Mouse (Mus musculus) forebrain, embryonic 14.5 days (tissue): ENCODE data around the gene Gramd1a. TPM values are rescaled to one million over a fixed set of nuclear protein-coding genes. Genes with fewer than 3 reads are reported as not detected.

Experiments used
- ATAC-seq: fragments of 200-750 bp; cut with Nextera tagmentation; 2 replicates; pipeline ENCODE4 v1.8.0; 2017; ENCODE audit warnings: mild to moderate bottlenecking, moderate library complexity
- DNase-seq: peaks from one replicate; pipeline ENCODE4 v3.0.0-alpha.2; 2015; ENCODE audit warnings: low spot score
- H3K27ac ChIP-seq: fragments of 300-500 bp; sonication (generic); 2 replicates; pipeline ENCODE4 v1.5.1; 2014; ENCODE audit warnings: low read depth, mild to moderate bottlenecking, control low read depth, low read length, moderate library complexity
- H3K27me3 ChIP-seq: fragments of 300-500 bp; sonication (generic); replicated peaks from 2 replicates; pipeline ENCODE4 v1.6.1; 2014; ENCODE audit warnings: low read length, control low read depth, mixed read lengths; ENCODE audit not compliant: control insufficient read depth, insufficient read depth
- H3K36me3 ChIP-seq: fragments of 300-500 bp; sonication (generic); 2 replicates; pipeline ENCODE4 v1.6.1; 2014; ENCODE audit warnings: low read length, control low read depth; ENCODE audit not compliant: control insufficient read depth, insufficient read depth
- H3K4me1 ChIP-seq: fragments of 300-500 bp; sonication (generic); 2 replicates; pipeline ENCODE4 v1.6.1; 2014; ENCODE audit warnings: antibody characterized with exemption, low read length, control low read depth; ENCODE audit not compliant: control insufficient read depth, insufficient read depth
- H3K4me2 ChIP-seq: fragments of 300-500 bp; sonication (generic); 2 replicates; pipeline ENCODE4 v1.6.1; 2014; ENCODE audit warnings: mild to moderate bottlenecking, control low read depth, low read length
- H3K4me3 ChIP-seq: fragments of 300-500 bp; sonication (generic); 2 replicates; pipeline ENCODE4 v1.5.1; 2014; ENCODE audit warnings: low read depth, low read length, control low read depth
- H3K9ac ChIP-seq: fragments of 300-500 bp; sonication (generic); 2 replicates; pipeline ENCODE4 v1.6.1; 2014; ENCODE audit warnings: mild to moderate bottlenecking, low read length, control low read depth, moderate library complexity
- H3K9me3 ChIP-seq: fragments of 300-500 bp; sonication (generic); replicated peaks from 2 replicates; pipeline ENCODE4 v1.6.1; 2016; ENCODE audit warnings: low read length, control low read depth, mixed read lengths; ENCODE audit not compliant: control insufficient read depth
- WGBS: fragments of 180-500 bp; shearing (Covaris S2); extraction: QIAGEN DNeasy Blood & Tissue Kit; methylation state at CpG from one replicate; pipeline ENCODE4 v1.1.7; 2014; 5-methylcytosine and 5-hydroxymethylcytosine counted together
- polyA plus RNA-seq: library from polyadenylated mRNA; unstranded; fragments of >200 nt; fragmentation: Nextera tagmentation; extraction: Ambion mirVana; gene quantifications from 2 replicates; pipeline ENCODE4 v1.2.1, GENCODE M21; 2014

The Gramd1a gene
- polyA plus RNA-seq, 1 experiment from 2014 or later = 150 TPM

GRCm38 (mm10) chr7:31119556-31119955 lies 36.1 kb downstream of the Gramd1a start:
- H3K4me3 ChIP-seq = no peak overlapping the region
- no peak overlapping the region; the same call in 1 of the 2 replicates for H3K27ac ChIP-seq
- ATAC-seq (no peak), DNase-seq (no peak)
- H3K9ac ChIP-seq = no peak overlapping the region
- 84% methylated on average over 5 of the region's 5 CpGs for WGBS
- H3K4me1 ChIP-seq = no peaks in the 10 kb centered on the region
- H3K9me3 ChIP-seq = no peaks in the 10 kb centered on the region
- H3K27me3 ChIP-seq = no peaks in the 10 kb centered on the region
- no peak overlapping the region for H3K4me2 ChIP-seq
- no peaks in the 10 kb centered on the region for H3K36me3 ChIP-seq

- Histone ChIP-seq H3K4me1 (no peaks in the 10 kb centered on the region), H3K27me3 (no peaks in the 10 kb centered on the region), H3K27ac (no peak overlapping the region), H3K9ac (no peak overlapping the region), H3K4me3 (no peak overlapping the region), H3K9me3 (no peaks in the 10 kb centered on the region), H3K4me2 (no peak overlapping the region), H3K36me3 (no peaks in the 10 kb centered on the region)
- no peak for DNase-seq
- WGBS = 75% methylated on average over 7 of the region's 7 CpGs
- ATAC-seq = no peak
These were observed 37.2 kb downstream of the Gramd1a start for GRCm38 (mm10) chr7:31118486-31118885.

- no peak for ATAC-seq
- DNase-seq = no peak
- Histone ChIP-seq H3K27me3 (no peaks in the 10 kb centered on the region), H3K9me3 (no peaks in the 10 kb centered on the region), H3K9ac (no peak overlapping the region), H3K36me3 (no peaks in the 10 kb centered on the region), H3K27ac (no peak overlapping the region), H3K4me1 (no peaks in the 10 kb centered on the region), H3K4me2 (no peak overlapping the region), H3K4me3 (no peak overlapping the region)
- 85% methylated on average over 11 of the region's 11 CpGs for WGBS
These were observed 38.2 kb downstream of the Gramd1a start for GRCm38 (mm10) chr7:31117465-31117864.

- Histone ChIP-seq H3K4me1 (no peaks in the 10 kb centered on the region), H3K9ac (no peak overlapping the region), H3K36me3 (no peaks in the 10 kb centered on the region), H3K27me3 (no peaks in the 10 kb centered on the region), H3K27ac (no peak overlapping the region), H3K9me3 (no peaks in the 10 kb centered on the region), H3K4me2 (no peak overlapping the region), H3K4me3 (no peak overlapping the region)
- ATAC-seq (no peak; the same call in 1 of the 2 replicates), DNase-seq (no peak)
- 44% methylated on average over 14 of the region's 16 CpGs for WGBS
These were observed 39.0 kb downstream of the Gramd1a start for GRCm38 (mm10) chr7:31116721-31117145.

- 36% methylated on average over 17 of the region's 17 CpGs for WGBS
- DNase-seq = no peak
These were observed 40.1 kb downstream of the Gramd1a start for GRCm38 (mm10) chr7:31115587-31116043.

GRCm38 (mm10) chr7:31115182-31115581 lies 40.5 kb downstream of the Gramd1a start, which contains the start of gene Hpn:
Gene Hpn (minus strand): TSS chr7:31115290.
- Histone ChIP-seq H3K4me1 (no peaks in the 10 kb centered on the region), H3K36me3 (no peaks in the 10 kb centered on the region), H3K9ac (no peak within 1 kb of the TSS), H3K27me3 (no peaks in the 10 kb centered on the region), H3K4me3 (no peak within 1 kb of the TSS), H3K9me3 (no peaks in the 10 kb centered on the region), H3K27ac (no peak within 1 kb of the TSS), H3K4me2 (no peak within 1 kb of the TSS)
- ATAC-seq = no peak
- DNase-seq = no peak
- WGBS = 19% methylated on average over 15 of the region's 15 CpGs

More at GRCm38 (mm10) chr7:31115587-31116043, 40.1 kb downstream of the Gramd1a start:
- H3K4me1 ChIP-seq = no peaks in the 10 kb centered on the region
- H3K4me3 ChIP-seq = no peak overlapping the region
- H3K27ac ChIP-seq = no peak overlapping the region
- H3K36me3 ChIP-seq = no peaks in the 10 kb centered on the region
- ATAC-seq = no peak
- H3K9me3 ChIP-seq = no peaks in the 10 kb centered on the region
- H3K27me3 ChIP-seq = no peaks in the 10 kb centered on the region
- no peak overlapping the region for H3K9ac ChIP-seq
- no peak overlapping the region for H3K4me2 ChIP-seq

- WGBS = 56% methylated on average over 10 of the region's 10 CpGs
- H3K4me3 ChIP-seq = no peak overlapping the region
- H3K27me3 ChIP-seq = no peaks in the 10 kb centered on the region
- H3K4me2 ChIP-seq = no peak overlapping the region
- no peaks in the 10 kb centered on the region for H3K36me3 ChIP-seq
- DNase-seq (no peak), ATAC-seq (no peak)
- H3K4me1 ChIP-seq = no peaks in the 10 kb centered on the region
- no peaks in the 10 kb centered on the region for H3K9me3 ChIP-seq
- H3K27ac ChIP-seq = no peak overlapping the region
- H3K9ac ChIP-seq = no peak overlapping the region
These were observed 41.0 kb downstream of the Gramd1a start for GRCm38 (mm10) chr7:31114646-31115045.

- no peaks in the 10 kb centered on the region for H3K9me3 ChIP-seq
- no peaks in the 10 kb centered on the region for H3K4me1 ChIP-seq
These were observed 41.9 kb downstream of the Gramd1a start for GRCm38 (mm10) chr7:31113800-31114199.

GRCm38 (mm10) chr7:31112036-31112435 lies 43.7 kb downstream of the Gramd1a start:
- no peak for ATAC-seq
- Histone ChIP-seq H3K9ac (no peak overlapping the region), H3K4me2 (no peak overlapping the region), H3K4me1 (no peaks in the 10 kb centered on the region), H3K9me3 (no peaks in the 10 kb centered on the region), H3K27me3 (no peaks in the 10 kb centered on the region), H3K36me3 (no peaks in the 10 kb centered on the region), H3K27ac (no peak overlapping the region), H3K4me3 (no peak overlapping the region)
- no peak for DNase-seq
- WGBS = 18% methylated on average over 4 of the region's 4 CpGs

More at GRCm38 (mm10) chr7:31113800-31114199, 41.9 kb downstream of the Gramd1a start:
- 93% methylated on average over 6 of the region's 6 CpGs for WGBS
- no peak for DNase-seq
- H3K4me3 ChIP-seq = no peak overlapping the region
- ATAC-seq = no peak
- H3K36me3 ChIP-seq = no peaks in the 10 kb centered on the region
- no peaks in the 10 kb centered on the region for H3K27me3 ChIP-seq
- H3K4me2 ChIP-seq = no peak overlapping the region
- no peak overlapping the region for H3K27ac ChIP-seq
- H3K9ac ChIP-seq = no peak overlapping the region
